Mouse (Mus musculus): Measurements from ENCODE around the gene Hopx.

DNA sequence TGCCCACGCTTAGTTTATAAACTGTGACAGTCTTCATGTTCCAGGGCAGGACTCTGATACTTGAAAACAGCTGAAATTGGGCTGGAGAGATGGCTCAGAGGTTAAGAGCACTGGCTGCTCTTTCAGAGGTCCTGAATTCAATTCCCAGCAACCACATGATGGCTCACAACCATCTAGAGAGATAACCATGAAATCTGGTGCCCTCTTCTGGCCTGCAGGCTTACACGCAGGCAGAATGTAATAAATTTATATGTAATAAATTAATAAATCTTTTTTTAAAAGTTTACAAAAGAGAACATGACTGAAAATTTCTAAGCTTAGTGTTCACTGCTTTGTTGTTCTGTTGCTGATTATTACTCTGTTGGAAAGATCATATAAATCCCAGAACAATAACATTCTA is 43.9 kb downstream of the Hopx start:
- TF ChIP-seq EP300 (IDR thresholded peaks at IDR 0.05), result no peak
- peak; percentile 40 for TF ChIP-seq CTCF (IDR thresholded peaks at IDR 0.05)
